Mouse (Mus musculus): ENCODE results near the gene C730034F03Rik. TPM values are rescaled to one million over a fixed set of nuclear protein-coding genes. Genes with fewer than 3 reads are reported as not detected.

C730034F03Rik gene
- polyA plus RNA-seq, 1 experiment, result 0.03 TPM

GRCm38 (mm10) chr15:89404831-89405623, 24.4 kb upstream of the C730034F03Rik start:
- Histone ChIP-seq H3K4me1 (ENCODE audit: control insufficient read depth) (no peaks in the 10 kb centered on the region), H3K27me3 (ENCODE audit: control insufficient read depth) (no peaks in the 10 kb centered on the region), H3K9me3 (ENCODE audit: control insufficient read depth, low read length) (peaks cover 10% of the 10 kb centered on the region), H3K36me3 (ENCODE audit: control insufficient read depth) (no peaks in the 10 kb centered on the region), H3K4me3 (replicated peaks) (no peak overlapping the region)
- TF ChIP-seq TAL1 (IDR thresholded peaks at IDR 0.05; ENCODE audit: low read length) (no peak), GATA1 (IDR thresholded peaks at IDR 0.05; ENCODE audit: low read length) (no peak)

GRCm38 (mm10) chr15:89406691-89407090, 22.7 kb upstream of the C730034F03Rik start:
- Histone ChIP-seq H3K9me3 (ENCODE audit: control insufficient read depth, low read length) (peaks cover 14% of the 10 kb centered on the region), H3K27me3 (ENCODE audit: control insufficient read depth) (no peaks in the 10 kb centered on the region)
- TF ChIP-seq TAL1 (IDR thresholded peaks at IDR 0.05; ENCODE audit: low read length) (no peak), GATA1 (IDR thresholded peaks at IDR 0.05; ENCODE audit: low read length) (no peak)

GRCm38 (mm10) chr15:89410118-89410517, 19.3 kb upstream of the C730034F03Rik start, which contains the start of gene Syce3:
TSS of gene Syce3 (minus strand) at chr15:89410503.
- no peaks in the 10 kb centered on the region for H3K36me3 ChIP-seq (ENCODE audit: control insufficient read depth)
- peaks cover 12% of the 10 kb centered on the region for H3K9me3 ChIP-seq (ENCODE audit: control insufficient read depth, low read length)
- no peaks in the 10 kb centered on the region for H3K27me3 ChIP-seq (ENCODE audit: control insufficient read depth)
- no peaks in the 10 kb centered on the region for H3K4me1 ChIP-seq (ENCODE audit: control insufficient read depth)
- no peak within 1 kb of the TSS for H3K4me3 ChIP-seq (replicated peaks)
- TF ChIP-seq TAL1 (IDR thresholded peaks at IDR 0.05; ENCODE audit: low read length), result no peak

More at GRCm38 (mm10) chr15:89406691-89407090, 22.7 kb upstream of the C730034F03Rik start:
- no peak overlapping the region for H3K4me3 ChIP-seq (replicated peaks)
- no peaks in the 10 kb centered on the region for H3K36me3 ChIP-seq (ENCODE audit: control insufficient read depth)
- no peaks in the 10 kb centered on the region for H3K4me1 ChIP-seq (ENCODE audit: control insufficient read depth)

GRCm38 (mm10) chr15:89415282-89415681, 14.1 kb upstream of the C730034F03Rik start:
- no peaks in the 10 kb centered on the region for H3K4me1 ChIP-seq (ENCODE audit: control insufficient read depth)
- TF ChIP-seq GATA1 (IDR thresholded peaks at IDR 0.05; ENCODE audit: low read length), result no peak
- no peak for TF ChIP-seq TAL1 (IDR thresholded peaks at IDR 0.05; ENCODE audit: low read length)
- H3K4me3 ChIP-seq (replicated peaks), result no peak overlapping the region
- no peaks in the 10 kb centered on the region for H3K27me3 ChIP-seq (ENCODE audit: control insufficient read depth)
- peaks cover under 1% of the 10 kb centered on the region; the same call in 1 of the 2 replicates for H3K9me3 ChIP-seq (ENCODE audit: control insufficient read depth, low read length)
- H3K36me3 ChIP-seq (ENCODE audit: control insufficient read depth), result peaks cover 26% of the 10 kb centered on the region

GRCm38 (mm10) chr15:89421938-89422337, 7.5 kb upstream of the C730034F03Rik start:
- H3K36me3 ChIP-seq (ENCODE audit: control insufficient read depth), result peaks cover 64% of the 10 kb centered on the region
- TF ChIP-seq GATA1 (IDR thresholded peaks at IDR 0.05; ENCODE audit: low read length) (no peak), TAL1 (IDR thresholded peaks at IDR 0.05; ENCODE audit: low read length) (no peak)

GRCm38 (mm10) chr15:89424621-89425020, 4.8 kb upstream of the C730034F03Rik start:
- Histone ChIP-seq H3K9me3 (ENCODE audit: control insufficient read depth, low read length) (no peaks in the 10 kb centered on the region), H3K4me3 (replicated peaks) (no peak overlapping the region), H3K27me3 (ENCODE audit: control insufficient read depth) (no peaks in the 10 kb centered on the region), H3K36me3 (ENCODE audit: control insufficient read depth) (peaks cover 56% of the 10 kb centered on the region), H3K4me1 (ENCODE audit: control insufficient read depth) (peaks cover 26% of the 10 kb centered on the region)
- no peak for TF ChIP-seq GATA1 (IDR thresholded peaks at IDR 0.05; ENCODE audit: low read length)
- TF ChIP-seq TAL1 (IDR thresholded peaks at IDR 0.05; ENCODE audit: low read length), result no peak

More at GRCm38 (mm10) chr15:89421938-89422337, 7.5 kb upstream of the C730034F03Rik start:
- H3K4me1 ChIP-seq (ENCODE audit: control insufficient read depth), result peaks cover 11% of the 10 kb centered on the region
- no peak overlapping the region for H3K4me3 ChIP-seq (replicated peaks)
- H3K27me3 ChIP-seq (ENCODE audit: control insufficient read depth), result no peaks in the 10 kb centered on the region
- H3K9me3 ChIP-seq (ENCODE audit: control insufficient read depth, low read length), result no peaks in the 10 kb centered on the region

- no peaks in the 10 kb centered on the region for H3K9me3 ChIP-seq (ENCODE audit: control insufficient read depth, low read length)
- H3K4me1 ChIP-seq (ENCODE audit: control insufficient read depth), result peaks cover 32% of the 10 kb centered on the region
- peaks cover 47% of the 10 kb centered on the region for H3K36me3 ChIP-seq (ENCODE audit: control insufficient read depth)
- no peaks in the 10 kb centered on the region for H3K27me3 ChIP-seq (ENCODE audit: control insufficient read depth)
- peak within 1 kb of the TSS; percentile 26 for H3K4me3 ChIP-seq (replicated peaks)
- TF ChIP-seq GATA1 (IDR thresholded peaks at IDR 0.05; ENCODE audit: low read length), result no peak
Measured at GRCm38 (mm10) chr15:89425711-89426121, 3.7 kb upstream of the C730034F03Rik start, which contains the start of gene Cpt1b. TSS of gene Cpt1b (minus strand) at chr15:89425863.

GRCm38 (mm10) chr15:89426716-89427115, 2.7 kb upstream of the C730034F03Rik start:
- TF ChIP-seq TAL1 (IDR thresholded peaks at IDR 0.05; ENCODE audit: low read length) (no peak), GATA1 (IDR thresholded peaks at IDR 0.05; ENCODE audit: low read length) (no peak)
- no peaks in the 10 kb centered on the region for H3K27me3 ChIP-seq (ENCODE audit: control insufficient read depth)
- peaks cover 40% of the 10 kb centered on the region for H3K4me1 ChIP-seq (ENCODE audit: control insufficient read depth)
- H3K36me3 ChIP-seq (ENCODE audit: control insufficient read depth), result peaks cover 45% of the 10 kb centered on the region
- H3K9me3 ChIP-seq (ENCODE audit: control insufficient read depth, low read length), result no peaks in the 10 kb centered on the region
- H3K4me3 ChIP-seq (replicated peaks), result no peak overlapping the region

- Histone ChIP-seq H3K4me1 (ENCODE audit: control insufficient read depth) (peaks cover 46% of the 10 kb centered on the region), H3K27me3 (ENCODE audit: control insufficient read depth) (no peaks in the 10 kb centered on the region), H3K36me3 (ENCODE audit: control insufficient read depth) (peaks cover 43% of the 10 kb centered on the region), H3K4me3 (replicated peaks) (peak overlapping the region; percentile 97), H3K9me3 (ENCODE audit: control insufficient read depth, low read length) (no peaks in the 10 kb centered on the region)
- TF ChIP-seq GATA1 (IDR thresholded peaks at IDR 0.05; ENCODE audit: low read length) (no peak), TAL1 (IDR thresholded peaks at IDR 0.05; ENCODE audit: low read length) (no peak)
Measured at GRCm38 (mm10) chr15:89428136-89428790, 1.1 kb upstream of the C730034F03Rik start.

All from erythroblast, embryonic 14.5 days (primary cell).